13 mouse cellular contexts compared by ENCODE assay signal in the genomic region with DNA sequence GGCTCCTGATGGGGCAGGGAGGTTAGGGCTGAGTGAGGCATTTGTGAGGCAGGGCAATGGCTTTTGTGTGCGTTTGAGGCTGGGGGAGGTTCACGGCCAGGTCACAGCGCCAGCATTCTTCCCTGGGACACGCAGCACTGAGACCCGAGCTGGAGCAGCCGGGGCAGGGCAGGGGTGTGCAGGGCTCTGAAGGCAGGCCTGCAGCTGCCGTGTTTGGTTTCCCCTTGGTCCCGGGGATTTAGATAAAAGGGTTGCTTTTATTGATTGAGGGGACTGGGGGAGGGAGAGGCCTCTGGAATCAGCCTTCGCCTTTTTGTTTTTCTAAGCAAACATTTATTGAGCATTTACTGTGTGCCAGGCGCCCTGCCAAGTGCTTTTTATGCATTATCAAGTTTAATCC.
DNase-seq lines count a peak whose midpoint lies in the region; ATAC-seq and TF ChIP-seq lines count a peak whose summit lies in the region.
"Had no signal": no experiment of that assay in that cellular context is flagged by ENCODE, and none has a peak within 500 bp of the region (broad histone marks: within the 10 kb centered on the region; RNA-seq: fewer than 3 reads in every experiment).

No protein-coding gene starts in this region.

- peaks cover 38% of the 10 kb centered on the region for H3K4me1 ChIP-seq in forebrain, embryonic 10.5 days
- H3K4me1 ChIP-seq in forebrain, embryonic 15.5 days, result peaks cover 15% of the 10 kb centered on the region
- H3K4me1 ChIP-seq in midbrain, embryonic 11.5 days (ENCODE audit: control insufficient read depth, insufficient read depth, low read length), result peaks cover 22% of the 10 kb centered on the region
- peaks cover 9% of the 10 kb centered on the region; the same call in 1 of the 2 replicates for H3K4me1 ChIP-seq in midbrain, postnatal 0 days (ENCODE audit: insufficient read depth, low read length)
- H3K4me1 ChIP-seq in limb, embryonic 12.5 days (replicated peaks), result peaks cover 40% of the 10 kb centered on the region
- H3K4me1 ChIP-seq in stomach, postnatal 0 days (replicated peaks; ENCODE audit: control insufficient read depth, insufficient read depth), result no peaks in the 10 kb centered on the region

- no peak overlapping the region for H3K4me2 ChIP-seq in forebrain, embryonic 15.5 days (replicated peaks)
- H3K4me2 ChIP-seq in midbrain, embryonic 11.5 days, result no peak overlapping the region
- H3K4me2 ChIP-seq in midbrain, postnatal 0 days (ENCODE audit: low read depth, low read length, poor library complexity, severe bottlenecking), result no peak overlapping the region
- H3K4me2 ChIP-seq in limb, embryonic 12.5 days, result peak overlapping the region; percentile 22; the same call in 1 of the 2 replicates
- H3K4me2 ChIP-seq in stomach, postnatal 0 days (replicated peaks; ENCODE audit: low read depth), result no peak overlapping the region

- H3K4me3 ChIP-seq in forebrain, embryonic 10.5 days, result no peak overlapping the region
- no peak overlapping the region for H3K4me3 ChIP-seq in forebrain, embryonic 15.5 days
- no peak overlapping the region for H3K4me3 ChIP-seq in midbrain, embryonic 11.5 days (ENCODE audit: low read depth, low read length)
- no peak overlapping the region for H3K4me3 ChIP-seq in midbrain, postnatal 0 days (ENCODE audit: low read depth, low read length)
- H3K4me3 ChIP-seq in limb, embryonic 12.5 days (replicated peaks), result no peak overlapping the region
- no peak overlapping the region for H3K4me3 ChIP-seq in stomach, postnatal 0 days (ENCODE audit: low read depth, low read length)
- H3K4me3 ChIP-seq: erythroblast, embryonic 14.5 days had no signal

- no peak for ATAC-seq in forebrain, embryonic 15.5 days (replicated peaks)
- ATAC-seq in midbrain, embryonic 11.5 days (ENCODE audit: low FRiP score), result peak; percentile 85
- ATAC-seq in midbrain, postnatal 0 days (ENCODE audit: low FRiP score), result no peak
- ATAC-seq in limb, embryonic 12.5 days (ENCODE audit: insufficient number of reproducible peaks, insufficient read depth, low FRiP score, low TSS enrichment, low read depth), result peak; percentile 89
- ATAC-seq in stomach, postnatal 0 days (ENCODE audit: low FRiP score, low TSS enrichment), result peak; percentile 50

- H3K9ac ChIP-seq in forebrain, embryonic 15.5 days (replicated peaks), result no peak overlapping the region
- H3K9ac ChIP-seq in midbrain, embryonic 11.5 days (ENCODE audit: low read length), result no peak overlapping the region
- no peak overlapping the region for H3K9ac ChIP-seq in midbrain, postnatal 0 days (replicated peaks; ENCODE audit: low read length, poor library complexity, severe bottlenecking)
- 0 out of 2 replicates have a peak overlapping the region, but pooled peaks have one; percentile 23 for H3K9ac ChIP-seq in limb, embryonic 12.5 days (replicated peaks)
- H3K9ac ChIP-seq in stomach, postnatal 0 days (ENCODE audit: low read length), result no peak overlapping the region

- WGBS in forebrain, embryonic 10.5 days, result 11% methylated on average over 10 of the region's 10 CpGs
- 5% methylated on average over 10 of the region's 10 CpGs for WGBS in forebrain, embryonic 15.5 days
- WGBS in midbrain, embryonic 11.5 days, result 6% methylated on average over 10 of the region's 10 CpGs
- 16% methylated on average over 10 of the region's 10 CpGs for WGBS in midbrain, postnatal 0 days
- WGBS in limb, embryonic 12.5 days, result 7% methylated on average over 10 of the region's 10 CpGs
- 16% methylated on average over 10 of the region's 10 CpGs for WGBS in stomach, postnatal 0 days

- intact Hi-C loops in left cerebral cortex, postnatal 14 days (cut with DNase I), result loop anchor here (10.0 kb wide), 1 partner anchor 208 kb away; no protein-coding TSS in a partner anchor

- H3K9me3 ChIP-seq in forebrain, embryonic 10.5 days, result no peaks in the 10 kb centered on the region
- no peaks in the 10 kb centered on the region for H3K9me3 ChIP-seq in forebrain, embryonic 15.5 days
- H3K9me3 ChIP-seq in midbrain, embryonic 11.5 days (ENCODE audit: control insufficient read depth, low read length), result no peaks in the 10 kb centered on the region
- no peaks in the 10 kb centered on the region for H3K9me3 ChIP-seq in midbrain, postnatal 0 days (ENCODE audit: low read length)
- no peaks in the 10 kb centered on the region for H3K9me3 ChIP-seq in limb, embryonic 12.5 days
- H3K9me3 ChIP-seq in stomach, postnatal 0 days (ENCODE audit: control insufficient read depth, low read length), result no peaks in the 10 kb centered on the region

- no peaks in the 10 kb centered on the region for H3K36me3 ChIP-seq in forebrain, embryonic 10.5 days (replicated peaks)
- no peaks in the 10 kb centered on the region for H3K36me3 ChIP-seq in forebrain, embryonic 15.5 days
- H3K36me3 ChIP-seq in midbrain, embryonic 11.5 days (ENCODE audit: control insufficient read depth, insufficient read depth, low read length), result no peaks in the 10 kb centered on the region
- H3K36me3 ChIP-seq in midbrain, postnatal 0 days (ENCODE audit: insufficient read depth, low read length), result no peaks in the 10 kb centered on the region
- no peaks in the 10 kb centered on the region for H3K36me3 ChIP-seq in limb, embryonic 12.5 days
- no peaks in the 10 kb centered on the region for H3K36me3 ChIP-seq in stomach, postnatal 0 days (ENCODE audit: control insufficient read depth, insufficient read depth, low read length)

- TF ChIP-seq CTCF in midbrain, postnatal 0 days (IDR thresholded peaks at IDR 0.05), result no peak
- no peak for TF ChIP-seq CTCF in stomach, postnatal 0 days (IDR thresholded peaks at IDR 0.05; ENCODE audit: low read depth)

- no peak for TF ChIP-seq EP300 in stomach, postnatal 0 days (optimal IDR thresholded peaks at IDR 0.05)

- H3K27me3 ChIP-seq in forebrain, embryonic 10.5 days (ENCODE audit: poor library complexity, severe bottlenecking), result peaks cover 50% of the 10 kb centered on the region
- no peaks in the 10 kb centered on the region for H3K27me3 ChIP-seq in forebrain, embryonic 15.5 days
- H3K27me3 ChIP-seq in midbrain, embryonic 11.5 days (ENCODE audit: control insufficient read depth, insufficient read depth, low read length), result no peaks in the 10 kb centered on the region; the same call in 1 of the 2 replicates
- no peaks in the 10 kb centered on the region for H3K27me3 ChIP-seq in midbrain, postnatal 0 days (ENCODE audit: insufficient read depth, low read length)
- no peaks in the 10 kb centered on the region; the same call in 1 of the 2 replicates for H3K27me3 ChIP-seq in limb, embryonic 12.5 days
- no peaks in the 10 kb centered on the region for H3K27me3 ChIP-seq in stomach, postnatal 0 days (ENCODE audit: control insufficient read depth, insufficient read depth, low read length)

- peak; percentile 59 for DNase-seq in forebrain, embryonic 10.5 days (ENCODE audit: extremely low spot score, low spot score)
- peak; percentile 92 for DNase-seq in midbrain, embryonic 11.5 days (ENCODE audit: low spot score, missing footprints)
- no peak for DNase-seq in midbrain, postnatal 0 days (ENCODE audit: low spot score)
- DNase-seq in stomach, postnatal 0 days (ENCODE audit: low spot score), result peak; percentile 68
- no peak for DNase-seq in left cerebral cortex, postnatal 14 days (ENCODE audit: low spot score in 2 of 2)
- DNase-seq in right cerebral cortex, postnatal 36 days (ENCODE audit: low spot score in 2 of 2), result no peak
- DNase-seq: adrenal gland, adult 2 months; cerebellum, adult 11-12 months; heart, adult 11 months; lung, postnatal 10 days had no signal

- H3K27ac ChIP-seq in forebrain, embryonic 10.5 days, result peak overlapping the region; percentile 63
- no peak overlapping the region for H3K27ac ChIP-seq in forebrain, embryonic 15.5 days (replicated peaks)
- peak overlapping the region; percentile 60; the same call in 1 of the 2 replicates for H3K27ac ChIP-seq in midbrain, embryonic 11.5 days (ENCODE audit: low read depth, low read length)
- no peak overlapping the region for H3K27ac ChIP-seq in midbrain, postnatal 0 days (ENCODE audit: low read depth, low read length)
- H3K27ac ChIP-seq in limb, embryonic 12.5 days, result peak overlapping the region; percentile 78
- H3K27ac ChIP-seq in stomach, postnatal 0 days (replicated peaks), result 0 out of 2 replicates have a peak overlapping the region, but pooled peaks have one; percentile 24

Comparison
In these comparisons a context has a peak if more than half of its experiments do, and no peak if none do; other contexts are left out.
1. DNase-seq: peak in forebrain, embryonic 10.5 days (single experiment), midbrain, embryonic 11.5 days (single experiment) and stomach, postnatal 0 days (single experiment); none in midbrain, postnatal 0 days (single experiment), left cerebral cortex, postnatal 14 days (0 of 2) and right cerebral cortex, postnatal 36 days (0 of 2).
2. H3K27ac ChIP-seq: peak in forebrain, embryonic 10.5 days (single experiment), midbrain, embryonic 11.5 days (single experiment), limb, embryonic 12.5 days (single experiment) and stomach, postnatal 0 days (single experiment); none in forebrain, embryonic 15.5 days (single experiment) and midbrain, postnatal 0 days (single experiment).
3. ATAC-seq: peak in midbrain, embryonic 11.5 days (single experiment), limb, embryonic 12.5 days (single experiment) and stomach, postnatal 0 days (single experiment); none in forebrain, embryonic 15.5 days (single experiment) and midbrain, postnatal 0 days (single experiment).